Mouse (Mus musculus) right cerebral cortex, postnatal 10 days (tissue): ENCODE measurements around the gene Acad10.
A peak's percentile ranks its signal among the peaks of the same experiment; 100 is the strongest.
"Not testable (repeated sequence)": the region's sequence is repeated elsewhere in the genome, so short reads cannot be mapped to it uniquely, and the experiment has no call there.

ENCODE experiments used
- DNase-seq, 2 experiments: peaks; one replicate each; pipeline ENCODE4 v3.0.0; 2021; ENCODE audit warnings: low spot score in 2 of 2

The Acad10 gene

GRCm38 (mm10) chr5:121660059-121660896, at the start of gene Acad10, which contains the start of gene Brap:
Gene Acad10, minus strand, starts transcription at chr5:121660514.
Gene Brap, plus strand, starts transcription at chr5:121660563.
- DNase-seq, result peak; percentile 94 to 95

- peak in 1 of 2 experiments; percentile 50 for DNase-seq
Measured at GRCm38 (mm10) chr5:121704512-121705248, 44.4 kb upstream of the Acad10 start.

GRCm38 (mm10) chr5:121703341-121703740, 43.0 kb upstream of the Acad10 start:
- DNase-seq, result no peak

DNA sequence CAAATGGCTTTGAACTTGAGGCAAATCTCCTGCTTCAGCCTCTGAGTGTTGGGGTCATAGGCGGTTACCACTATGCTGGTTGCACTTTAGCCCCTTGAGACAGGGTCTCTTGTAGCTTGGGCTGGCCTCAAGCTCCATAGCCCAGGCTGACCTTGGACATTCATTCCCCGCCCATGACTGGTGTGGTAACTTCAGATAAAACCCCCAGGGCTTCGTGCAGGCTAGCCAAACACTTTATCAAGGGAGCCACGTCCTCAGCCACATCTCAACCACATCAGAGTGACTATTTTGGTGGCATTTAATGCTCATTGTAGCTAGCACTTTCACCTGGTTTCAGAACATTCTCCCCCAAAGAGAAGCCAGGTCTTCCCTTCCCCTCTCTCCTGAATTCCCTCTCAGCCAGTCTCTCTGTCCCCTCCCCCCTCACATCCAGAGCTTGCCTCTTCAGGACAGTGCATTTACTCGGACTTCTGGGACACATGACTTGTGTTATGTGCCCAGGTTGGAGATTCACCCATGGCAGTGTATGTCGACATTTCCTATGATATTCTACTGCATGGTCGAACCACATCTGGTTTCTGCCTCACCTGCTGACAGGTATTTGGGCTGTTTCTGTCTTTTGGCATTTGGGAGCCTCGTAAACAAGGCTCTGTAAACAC, 40.9 kb upstream of the Acad10 start:
- no peak for DNase-seq

- DNase-seq, result peak; percentile 71 to 75
Measured at GRCm38 (mm10) chr5:121700496-121700895, 40.2 kb upstream of the Acad10 start.

DNA sequence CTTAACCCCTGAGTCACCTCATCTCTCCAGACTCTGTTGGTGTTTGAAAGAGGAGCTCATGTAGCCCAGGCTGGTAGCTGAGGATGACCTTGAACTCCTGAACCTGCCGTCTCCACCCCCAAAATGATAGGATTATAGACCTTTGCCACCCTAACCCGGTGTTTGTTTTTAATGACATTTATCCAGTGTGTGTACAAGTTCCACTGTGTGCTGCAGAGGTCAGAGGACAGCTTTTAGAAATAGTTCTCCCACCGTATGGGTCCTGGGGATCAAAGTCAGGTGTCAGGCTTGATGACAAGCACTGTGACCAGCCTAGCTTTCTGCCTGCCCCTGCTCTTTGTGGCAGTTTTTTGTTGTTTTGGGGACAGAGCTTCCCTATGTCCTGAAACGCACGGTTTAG, 39.6 kb upstream of the Acad10 start:
- no peak for DNase-seq

DNA sequence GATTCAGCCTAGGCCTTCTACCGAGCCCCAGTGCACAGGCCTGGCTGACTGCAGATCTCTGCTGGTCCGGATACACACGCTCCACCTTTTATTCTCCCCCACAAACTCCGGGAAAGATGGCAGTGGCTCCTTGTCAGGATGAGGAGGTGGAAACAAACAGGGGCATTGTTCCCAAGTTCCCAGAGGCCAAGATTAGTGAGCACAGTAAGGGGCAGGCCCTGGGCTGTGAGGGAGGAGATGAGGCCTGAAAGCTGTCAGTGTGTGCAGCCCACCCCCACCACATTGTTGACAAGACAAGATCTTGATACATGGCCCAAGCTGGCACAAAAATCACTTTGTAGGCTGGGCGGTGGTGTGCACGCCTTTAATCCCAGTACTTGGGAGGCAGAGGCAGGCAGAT, 36.4 kb upstream of the Acad10 start:
- DNase-seq, result no peak

- no peak for DNase-seq
Measured at GRCm38 (mm10) chr5:121692897-121693296, 32.6 kb upstream of the Acad10 start.

GRCm38 (mm10) chr5:121691436-121691835, 31.1 kb upstream of the Acad10 start:
- not testable (repeated sequence) for DNase-seq

- DNase-seq, result peak in 1 of 2 experiments; percentile 47
Measured at GRCm38 (mm10) chr5:121690482-121691211, 30.3 kb upstream of the Acad10 start.

DNA sequence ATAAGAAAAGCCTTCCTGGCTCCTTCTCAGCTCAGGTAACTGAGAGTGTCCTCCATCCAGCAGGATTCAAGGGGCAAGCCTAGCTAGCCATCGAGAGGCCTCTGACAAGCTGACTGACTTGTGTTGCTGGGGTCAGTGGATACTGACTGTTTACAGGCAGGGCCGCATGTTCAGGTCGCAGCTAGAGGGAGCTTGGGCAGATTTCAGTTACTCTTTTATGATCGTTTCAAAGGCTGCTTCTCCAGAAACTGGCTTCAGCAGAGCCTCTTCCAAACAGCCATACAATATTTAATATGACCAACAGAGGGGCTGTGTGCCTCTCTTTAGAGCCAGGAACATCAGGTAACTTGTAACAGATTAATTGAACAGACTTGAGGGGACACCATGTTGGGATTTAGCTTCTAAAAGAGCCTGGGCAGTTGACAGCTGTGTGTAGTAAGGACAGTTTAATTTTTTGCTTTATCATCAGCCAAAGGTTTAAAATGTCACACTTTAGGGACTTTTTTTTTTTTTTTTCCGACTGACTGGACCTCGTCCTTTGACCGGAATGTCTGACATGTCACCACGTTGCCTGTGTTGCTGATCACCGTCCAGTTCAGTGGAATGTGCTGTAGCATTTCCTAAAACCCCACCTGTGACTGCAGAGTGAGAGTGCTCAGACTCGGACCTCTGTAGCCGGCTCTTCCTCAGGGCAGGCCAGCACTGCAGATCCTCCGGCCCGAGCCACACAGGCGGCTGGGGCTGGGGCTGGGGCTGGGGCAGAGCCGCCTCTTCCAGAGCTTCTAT, 26.0 kb upstream of the Acad10 start:
- no peak for DNase-seq

- no peak for DNase-seq
Measured at GRCm38 (mm10) chr5:121685495-121685894, 25.2 kb upstream of the Acad10 start.

DNA sequence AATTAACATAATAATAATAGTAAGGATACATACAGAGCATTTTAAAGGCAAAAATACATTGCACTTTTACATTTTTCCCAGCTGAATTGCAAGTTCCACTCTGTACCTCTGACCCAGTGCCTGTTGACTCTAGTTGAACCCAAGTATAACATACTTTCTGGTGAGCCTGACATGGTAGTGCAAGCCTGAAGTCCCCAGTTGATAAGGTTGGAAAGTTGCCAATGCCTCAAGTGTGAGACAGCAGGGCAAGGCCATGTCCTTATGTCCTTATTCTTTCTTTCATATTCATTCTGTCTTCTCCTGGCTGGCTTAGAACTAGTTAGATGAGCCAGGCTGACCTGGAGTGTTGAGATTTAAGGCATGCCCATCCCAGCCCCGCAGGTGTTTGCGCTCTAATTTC, 21.9 kb upstream of the Acad10 start:
- no peak for DNase-seq

GRCm38 (mm10) chr5:121670412-121670811, 10.1 kb upstream of the Acad10 start:
- DNase-seq, result no peak

DNA sequence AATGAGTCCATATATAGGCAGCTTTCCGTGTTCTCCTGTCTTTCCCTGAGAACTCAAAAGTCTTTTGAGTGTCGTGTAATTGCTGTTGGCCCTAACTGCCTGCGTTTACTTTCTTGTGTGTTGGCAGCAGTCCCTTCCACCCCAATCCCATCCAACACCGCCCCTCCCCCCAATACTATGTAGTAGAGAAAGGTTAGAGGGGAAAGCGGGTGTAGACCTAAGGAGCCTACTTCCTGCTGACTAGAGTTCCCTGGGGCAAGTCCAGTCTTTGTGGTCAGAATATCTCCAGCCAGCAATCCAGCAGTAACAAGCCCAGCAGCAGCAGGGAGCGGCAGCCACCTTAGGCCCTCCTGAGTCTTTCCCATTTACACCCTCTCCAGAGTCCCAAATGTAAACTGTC, 8.1 kb upstream of the Acad10 start:
- DNase-seq, result no peak

- no peak for DNase-seq
Measured at GRCm38 (mm10) chr5:121667067-121667466, 6.8 kb upstream of the Acad10 start.

DNA sequence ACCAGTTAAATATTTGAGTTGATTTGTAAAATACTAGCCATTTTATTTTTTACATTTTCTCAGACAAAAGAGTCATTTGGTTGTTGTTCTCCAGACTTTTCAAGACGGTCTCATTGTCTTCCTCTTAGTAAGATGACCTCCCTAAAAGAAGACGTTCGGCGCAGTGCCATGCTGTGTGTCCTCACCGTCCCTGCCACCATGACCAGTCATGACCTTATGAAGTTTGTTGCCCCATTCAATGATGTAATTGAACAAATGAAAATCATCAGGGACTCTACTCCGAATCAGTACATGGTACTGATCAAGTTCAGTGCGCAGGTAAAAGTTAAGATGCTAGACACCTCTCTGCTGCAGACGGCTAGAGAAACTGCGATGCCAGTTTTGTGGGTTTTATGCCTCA, 4.7 kb upstream of the Acad10 start:
- no peak for DNase-seq

DNA sequence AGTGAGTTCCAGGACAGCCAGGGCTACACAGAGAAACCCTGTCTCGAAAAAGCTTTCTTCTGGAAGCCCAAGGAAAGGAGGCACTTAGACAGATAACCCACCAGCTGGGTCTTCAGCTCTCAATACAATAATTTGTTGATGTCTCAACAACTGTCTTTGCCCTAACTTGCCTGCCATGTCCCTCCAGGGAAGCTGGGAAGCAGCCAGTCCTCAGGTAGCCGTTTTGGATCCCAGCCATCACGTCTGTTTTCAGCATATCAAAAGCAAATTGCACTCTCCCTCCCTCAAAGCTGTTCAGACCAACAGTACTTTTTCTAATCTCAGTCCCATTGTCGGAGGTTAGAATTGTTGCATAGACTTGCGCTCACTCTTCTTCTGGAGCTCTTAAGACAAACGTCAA, 3.8 kb upstream of the Acad10 start:
- no peak for DNase-seq

DNA sequence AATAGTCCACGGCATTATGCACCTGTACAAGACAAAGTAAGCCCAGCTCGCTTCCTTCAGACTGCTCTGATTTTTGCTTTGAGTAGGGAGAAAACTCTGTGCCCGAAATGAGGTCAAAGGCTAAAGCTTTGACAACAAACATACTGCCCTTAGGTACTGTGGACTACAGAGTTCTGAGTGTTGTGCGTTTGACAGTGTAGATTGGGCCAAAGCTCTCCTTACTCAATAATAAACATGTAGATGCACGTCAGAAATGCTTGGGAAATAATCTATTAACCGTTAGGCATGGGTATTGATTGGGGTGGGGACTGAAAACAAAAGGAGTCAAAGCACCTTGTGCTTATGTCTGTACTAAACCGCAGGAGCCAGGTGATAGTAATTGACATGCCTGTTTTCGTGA, 3.1 kb upstream of the Acad10 start:
- DNase-seq, result no peak

DNA sequence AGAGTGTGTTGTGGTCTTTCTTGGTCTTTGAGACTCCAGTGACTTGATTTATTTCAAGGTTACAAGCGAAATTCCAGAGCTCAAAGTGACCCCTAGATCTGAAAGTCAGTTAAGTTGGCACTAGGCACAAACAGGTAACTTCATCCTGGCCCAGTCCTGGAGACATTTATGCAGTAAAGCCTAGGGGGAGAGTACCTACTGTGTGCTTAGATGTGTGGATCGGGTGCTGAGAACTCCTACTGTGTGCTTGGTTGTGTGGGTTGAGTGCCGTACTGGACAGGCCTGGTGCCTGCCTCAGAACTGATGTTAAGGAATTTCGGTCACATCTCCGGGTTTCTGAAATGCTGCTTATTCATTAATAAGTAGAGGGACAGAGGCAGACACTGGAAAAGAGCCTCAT, 1.2 kb upstream of the Acad10 start:
- DNase-seq, result no peak

DNA sequence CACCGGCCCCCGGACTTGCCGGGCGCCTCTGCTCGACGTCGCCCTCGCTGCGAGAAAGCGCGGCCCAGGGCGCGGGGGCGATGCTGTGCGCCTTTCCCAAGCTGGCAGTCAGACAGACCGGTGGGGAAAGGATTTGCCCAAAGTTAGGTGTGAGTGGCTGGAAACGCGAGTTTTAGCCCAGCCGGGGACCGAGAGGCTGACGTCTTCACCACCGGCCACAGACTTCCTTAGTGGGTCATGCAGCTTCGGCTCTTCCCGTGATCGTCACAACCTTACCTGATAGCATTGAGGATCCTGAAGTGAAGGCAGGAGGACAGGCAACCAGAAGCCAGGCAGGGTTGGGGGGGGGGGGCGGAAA, 562 bp upstream of the Acad10 start:
- DNase-seq, result peak; percentile 34 to 42
